Mouse (Mus musculus) CH12.LX (cell line): Measurements from ENCODE around the gene Gm20388.

ENCODE experiments used
- CTCF ChIP-seq, 2 experiments: IDR thresholded peaks in 1 of 2; conservative IDR thresholded peaks in 1 of 2; 2 replicates each; pipeline ENCODE4 v1.5.1; 2011 to 2012; ENCODE audit warnings: low read depth in 2 of 2, low read length in 2 of 2, improper control_type of control experiment in 1 of 2, inconsistent platforms in 1 of 2, mild to moderate bottlenecking in 1 of 2, moderate library complexity in 1 of 2
- JUN ChIP-seq: IDR thresholded peaks from 2 replicates; pipeline ENCODE4 v1.6.1; 2011; ENCODE audit warnings: low read depth, mild to moderate bottlenecking, low read length, improper control_type of control experiment, moderate library complexity; ENCODE audit not compliant: insufficient read depth
- POLR2A ChIP-seq: IDR thresholded peaks from 2 replicates; pipeline ENCODE4 v1.6.1; 2011; ENCODE audit warnings: low read depth, mild to moderate bottlenecking, improper control_type of control experiment, low read length
- SIN3A ChIP-seq: IDR thresholded peaks from 2 replicates; pipeline ENCODE4 v1.6.1; 2012; ENCODE audit warnings: low read length, improper control_type of control experiment, inconsistent platforms

DNA sequence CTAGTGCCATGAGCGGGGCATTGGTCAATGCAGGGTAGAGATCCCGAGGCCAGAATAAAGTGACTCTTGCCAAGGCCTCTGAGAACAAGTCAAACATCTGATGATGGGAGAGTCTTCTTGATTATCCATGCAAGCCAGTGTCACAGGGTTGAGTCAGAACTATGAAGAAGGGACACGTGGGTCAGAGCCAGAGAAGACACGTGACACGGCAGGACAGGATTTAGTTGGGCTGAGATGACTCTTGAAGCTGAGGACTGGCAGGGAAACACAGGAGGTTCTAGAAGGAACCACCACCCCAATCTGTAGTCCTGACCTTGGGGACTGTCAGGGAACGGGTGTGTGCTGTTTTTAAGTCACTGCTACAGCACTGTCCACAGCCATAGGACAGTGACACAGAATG, 849.2 kb downstream of the Gm20388 start:
- TF ChIP-seq CTCF (conservative IDR thresholded peaks at IDR 0.05 in 1 of 2, IDR thresholded peaks at IDR 0.05 in 1 of 2; ENCODE audit: low read depth in 2 of 2, low read length in 2 of 2) (no peak), POLR2A (no peak), SIN3A (no peak), JUN (no peak)
